Mouse (Mus musculus): ENCODE results near the gene Mei1. TPM values are rescaled to one million over a fixed set of nuclear protein-coding genes. Genes with fewer than 3 reads are reported as not detected.

Mei1 gene
- total and polyA plus RNA-seq, 2 experiments from 2014 or later = not detected

DNA sequence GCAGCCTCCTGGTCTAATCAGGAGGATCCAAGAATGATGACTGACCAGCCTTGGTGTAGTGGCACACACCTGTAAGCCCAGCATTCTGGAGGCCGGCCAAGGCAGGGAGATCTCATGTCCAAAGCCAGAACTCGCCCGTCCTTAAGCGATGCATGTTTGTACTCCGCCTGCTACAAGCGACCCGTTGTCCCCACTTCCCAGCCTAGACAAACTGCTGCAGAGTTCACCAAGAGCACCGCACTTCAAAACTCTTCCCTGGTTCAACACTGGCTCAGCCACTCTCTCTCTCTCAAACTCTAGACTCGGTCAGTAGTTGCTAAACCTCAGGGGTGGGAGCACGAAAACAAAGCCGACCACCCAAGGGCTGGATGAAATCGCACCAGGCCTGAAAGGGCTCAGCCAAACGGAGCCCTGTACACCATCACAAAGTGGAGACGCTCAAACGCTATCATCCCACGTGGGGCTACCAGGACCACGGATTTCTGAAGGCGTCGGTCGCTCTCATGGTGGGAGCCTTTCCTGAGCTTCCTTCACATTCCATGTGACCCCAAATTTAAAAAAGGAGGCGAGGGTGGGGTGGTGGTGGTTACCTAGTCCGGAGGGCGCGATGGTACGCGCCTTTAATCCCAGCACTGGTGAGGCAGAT is 23.4 kb upstream of the Mei1 start:
- no peak for TF ChIP-seq CTCF (IDR thresholded peaks at IDR 0.05; ENCODE audit: low read depth)
- no peak for TF ChIP-seq EP300 (IDR thresholded peaks at IDR 0.05; ENCODE audit: low read depth)
- Histone ChIP-seq H3K4me3 (ENCODE audit: low read depth, low read length) (peak overlapping the region; percentile 97), H3K9ac (replicated peaks; ENCODE audit: low read depth, low read length) (peak overlapping the region; percentile 90), H3K4me1 (ENCODE audit: control insufficient read depth, insufficient read depth) (peaks cover 8% of the 10 kb centered on the region; the same call in 1 of the 2 replicates), H3K4me2 (ENCODE audit: low read depth, low read length) (peak overlapping the region; percentile 77), H3K36me3 (replicated peaks; ENCODE audit: control insufficient read depth, insufficient read depth, low read length) (peaks cover 16% of the 10 kb centered on the region), H3K27me3 (ENCODE audit: control insufficient read depth, insufficient read depth, low read length) (no peaks in the 10 kb centered on the region), H3K27ac (ENCODE audit: low read depth) (no peak overlapping the region), H3K9me3 (replicated peaks; ENCODE audit: control insufficient read depth, low read length) (no peaks in the 10 kb centered on the region)
- ATAC-seq (ENCODE audit: insufficient read depth, low read depth) (no peak), DNase-seq (ENCODE audit: low spot score) (no peak)
- WGBS = under 1% methylated on average over 26 of the region's 26 CpGs

DNA sequence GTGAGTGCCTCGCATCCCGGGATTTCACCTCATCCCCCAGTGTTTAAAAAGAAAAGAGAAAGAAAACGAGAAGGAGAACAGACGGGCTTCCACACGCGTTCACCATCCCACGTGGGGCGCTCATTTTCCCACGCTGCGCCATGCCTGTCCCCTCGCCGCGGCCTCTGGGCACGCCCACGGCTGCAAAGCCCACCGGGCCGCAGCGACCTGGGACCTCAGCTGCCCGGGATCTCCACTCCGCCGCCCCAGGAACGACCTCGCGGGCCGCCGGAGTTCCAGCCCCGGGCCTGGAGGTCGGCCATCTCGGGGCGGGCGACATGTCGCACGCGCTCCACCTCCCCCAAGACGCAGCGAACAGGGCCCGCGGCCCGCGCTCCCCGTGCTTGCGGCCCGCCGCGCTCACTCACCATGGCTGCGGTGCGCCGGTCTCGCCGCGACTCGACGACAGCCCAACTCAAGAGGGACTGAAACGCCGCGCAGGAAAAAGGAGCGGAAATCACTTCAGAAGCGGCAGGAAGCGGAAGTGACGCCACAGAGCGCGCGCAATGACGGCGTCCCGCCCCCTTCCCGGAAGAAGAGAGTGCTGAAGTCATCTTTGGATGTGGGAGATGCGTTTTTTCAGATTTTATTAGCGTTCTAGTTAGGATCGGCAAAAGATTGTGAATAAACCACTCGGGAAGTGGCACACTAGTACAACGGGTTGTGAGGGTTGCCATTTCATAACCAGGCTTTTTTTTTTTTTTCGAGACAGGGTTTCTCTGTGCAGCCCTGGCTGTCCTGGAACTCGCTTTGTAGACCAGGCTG is 22.5 kb upstream of the Mei1 start, which contains the start of gene Snu13:
TSS of gene Snu13 (minus strand) at position 519 of the 804 bp plus-strand sequence.
- peak; percentile 90 for ATAC-seq (ENCODE audit: insufficient read depth, low read depth)
- H3K4me2 ChIP-seq (ENCODE audit: low read depth, low read length) = peak within 1 kb of the TSS; percentile 77
- H3K9ac ChIP-seq (replicated peaks; ENCODE audit: low read depth, low read length) = peak within 1 kb of the TSS; percentile 90
- peak within 1 kb of the TSS; percentile 97 for H3K4me3 ChIP-seq (ENCODE audit: low read depth, low read length)
- H3K27me3 ChIP-seq (ENCODE audit: control insufficient read depth, insufficient read depth, low read length) = no peaks in the 10 kb centered on the region
- H3K27ac ChIP-seq (ENCODE audit: low read depth) = peak within 1 kb of the TSS; percentile 93
- H3K4me1 ChIP-seq (ENCODE audit: control insufficient read depth, insufficient read depth) = peaks cover 8% of the 10 kb centered on the region; the same call in 1 of the 2 replicates
- DNase-seq (ENCODE audit: low spot score) = peak; percentile 86
- H3K9me3 ChIP-seq (replicated peaks; ENCODE audit: control insufficient read depth, low read length) = no peaks in the 10 kb centered on the region
- TF ChIP-seq CTCF (IDR thresholded peaks at IDR 0.05; ENCODE audit: low read depth) = no peak
- no peak for TF ChIP-seq EP300 (IDR thresholded peaks at IDR 0.05; ENCODE audit: low read depth)
- WGBS = under 1% methylated on average over 74 of the region's 74 CpGs
- peaks cover 14% of the 10 kb centered on the region for H3K36me3 ChIP-seq (replicated peaks; ENCODE audit: control insufficient read depth, insufficient read depth, low read length)

GRCm38 (mm10) chr15:82052544-82052943 is 17.3 kb upstream of the Mei1 start:
- 53% methylated on average over 5 of the region's 5 CpGs for WGBS
- TF ChIP-seq CTCF (IDR thresholded peaks at IDR 0.05; ENCODE audit: low read depth) (no peak), EP300 (IDR thresholded peaks at IDR 0.05; ENCODE audit: low read depth) (no peak)
- H3K4me3 ChIP-seq (ENCODE audit: low read depth, low read length) = no peak overlapping the region
- H3K4me2 ChIP-seq (ENCODE audit: low read depth, low read length) = no peak overlapping the region
- no peak overlapping the region for H3K27ac ChIP-seq (ENCODE audit: low read depth)
- no peak for DNase-seq (ENCODE audit: low spot score)
- H3K9ac ChIP-seq (replicated peaks; ENCODE audit: low read depth, low read length) = no peak overlapping the region
- H3K27me3 ChIP-seq (ENCODE audit: control insufficient read depth, insufficient read depth, low read length) = no peaks in the 10 kb centered on the region; the same call in 1 of the 2 replicates
- ATAC-seq (ENCODE audit: insufficient read depth, low read depth) = no peak
- H3K4me1 ChIP-seq (ENCODE audit: control insufficient read depth, insufficient read depth) = no peaks in the 10 kb centered on the region
- H3K36me3 ChIP-seq (replicated peaks; ENCODE audit: control insufficient read depth, insufficient read depth, low read length) = no peaks in the 10 kb centered on the region
- no peaks in the 10 kb centered on the region for H3K9me3 ChIP-seq (replicated peaks; ENCODE audit: control insufficient read depth, low read length)

GRCm38 (mm10) chr15:82058719-82059201 is 11.0 kb upstream of the Mei1 start, which contains the start of gene 4930407I10Rik:
4930407I10Rik (plus strand) TSS chr15:82059151.
- Histone ChIP-seq H3K4me1 (ENCODE audit: control insufficient read depth, insufficient read depth) (no peaks in the 10 kb centered on the region), H3K27me3 (ENCODE audit: control insufficient read depth, insufficient read depth, low read length) (peaks cover 18% of the 10 kb centered on the region), H3K4me3 (ENCODE audit: low read depth, low read length) (no peak within 1 kb of the TSS), H3K27ac (ENCODE audit: low read depth) (no peak within 1 kb of the TSS), H3K9ac (replicated peaks; ENCODE audit: low read depth, low read length) (no peak within 1 kb of the TSS), H3K9me3 (replicated peaks; ENCODE audit: control insufficient read depth, low read length) (no peaks in the 10 kb centered on the region), H3K36me3 (replicated peaks; ENCODE audit: control insufficient read depth, insufficient read depth, low read length) (no peaks in the 10 kb centered on the region), H3K4me2 (ENCODE audit: low read depth, low read length) (no peak within 1 kb of the TSS)
- TF ChIP-seq CTCF (IDR thresholded peaks at IDR 0.05; ENCODE audit: low read depth) (no peak), EP300 (IDR thresholded peaks at IDR 0.05; ENCODE audit: low read depth) (no peak)
- DNase-seq (ENCODE audit: low spot score) = no peak
- WGBS = 63% methylated on average over 1 of the region's 1 CpGs
- ATAC-seq (ENCODE audit: insufficient read depth, low read depth) = no peak

GRCm38 (mm10) chr15:82063909-82064308 is 5.9 kb upstream of the Mei1 start:
- no peak overlapping the region for H3K4me3 ChIP-seq (ENCODE audit: low read depth, low read length)
- no peak for TF ChIP-seq EP300 (IDR thresholded peaks at IDR 0.05; ENCODE audit: low read depth)
- no peak for TF ChIP-seq CTCF (IDR thresholded peaks at IDR 0.05; ENCODE audit: low read depth)
- DNase-seq (ENCODE audit: low spot score) (no peak), ATAC-seq (ENCODE audit: insufficient read depth, low read depth) (no peak)
- H3K4me2 ChIP-seq (ENCODE audit: low read depth, low read length) = no peak overlapping the region
- no peak overlapping the region for H3K27ac ChIP-seq (ENCODE audit: low read depth)
- WGBS = 57% methylated on average over 14 of the region's 14 CpGs
- H3K9me3 ChIP-seq (replicated peaks; ENCODE audit: control insufficient read depth, low read length) = no peaks in the 10 kb centered on the region
- H3K9ac ChIP-seq (replicated peaks; ENCODE audit: low read depth, low read length) = no peak overlapping the region
- H3K4me1 ChIP-seq (ENCODE audit: control insufficient read depth, insufficient read depth) = no peaks in the 10 kb centered on the region
- H3K36me3 ChIP-seq (replicated peaks; ENCODE audit: control insufficient read depth, insufficient read depth, low read length) = no peaks in the 10 kb centered on the region
- peaks cover 43% of the 10 kb centered on the region for H3K27me3 ChIP-seq (ENCODE audit: control insufficient read depth, insufficient read depth, low read length)

Measured in heart, postnatal 0 days (tissue).